Mouse (Mus musculus) ES-E14 (cell line): Measurements from ENCODE around the gene Cbr3. TPM values are rescaled to one million over a fixed set of nuclear protein-coding genes. Genes with fewer than 3 reads are reported as not detected.
A peak's percentile ranks its signal among the peaks of the same experiment; 100 is the strongest.

Experiments used
- DNase-seq: peaks from one replicate; pipeline ENCODE4 v3.0.0-alpha.2; 2013; ENCODE audit warnings: low read depth, low spot score
- H3K27ac ChIP-seq: 2 replicates; pipeline ENCODE4 v1.5.1; 2012; ENCODE audit warnings: low read depth, mild to moderate bottlenecking, low read length, moderate library complexity, mixed read lengths; ENCODE audit not compliant: poor library complexity, insufficient read depth, severe bottlenecking
- H3K36me3 ChIP-seq: 2 replicates; pipeline ENCODE4 v1.6.1; 2012; ENCODE audit warnings: mild to moderate bottlenecking, low read length, moderate library complexity, mixed read lengths; ENCODE audit not compliant: control insufficient read depth, poor library complexity, insufficient read depth, severe bottlenecking
- H3K4me1 ChIP-seq, 2 experiments: fragments of 150-350 bp in 1 of 2; sonication (generic) in 1 of 2; 2 replicates each; pipeline ENCODE4 v1.6.1; 2012; ENCODE audit warnings: low read length in 2 of 2, mild to moderate bottlenecking in 1 of 2, mixed read lengths in 1 of 2; ENCODE audit not compliant: control insufficient read depth in 2 of 2, insufficient read depth in 2 of 2, poor library complexity in 1 of 2
- H3K4me3 ChIP-seq, 2 experiments: fragments of 150-350 bp in 1 of 2; sonication (generic) in 1 of 2; 2 replicates each; pipeline ENCODE4 v1.5.1; 2012; ENCODE audit warnings: low read length in 2 of 2, low read depth in 1 of 2, mild to moderate bottlenecking in 1 of 2, mixed read lengths in 1 of 2; ENCODE audit not compliant: insufficient read depth in 1 of 2, poor library complexity in 1 of 2, severe bottlenecking in 1 of 2
- H3K9ac ChIP-seq: 2 replicates; pipeline ENCODE4 v1.6.1; 2012; ENCODE audit warnings: low read depth, mild to moderate bottlenecking, low read length, mixed read lengths; ENCODE audit not compliant: poor library complexity, insufficient read depth, severe bottlenecking
- H3K9me3 ChIP-seq: fragments of 150-350 bp; sonication (generic); 2 replicates; pipeline ENCODE4 v1.6.1; 2012; ENCODE audit warnings: low read depth, mild to moderate bottlenecking, low read length; ENCODE audit not compliant: control insufficient read depth, insufficient read depth
- CHD2 ChIP-seq: IDR thresholded peaks from 2 replicates; pipeline ENCODE4 v1.6.1; 2014; ENCODE audit warnings: mild to moderate bottlenecking, low read depth, low read length, inconsistent platforms
- HCFC1 ChIP-seq: IDR thresholded peaks from 2 replicates; pipeline ENCODE4 v1.6.1; 2012; ENCODE audit warnings: low read length, inconsistent platforms, borderline replicate concordance; ENCODE audit not compliant: insufficient read depth
- MAFK ChIP-seq: IDR thresholded peaks from 2 replicates; pipeline ENCODE4 v1.6.1; 2014; ENCODE audit warnings: mild to moderate bottlenecking, low read depth, low read length, inconsistent platforms; ENCODE audit not compliant: insufficient read depth
- ZC3H11A ChIP-seq: IDR thresholded peaks from 2 replicates; pipeline ENCODE4 v1.6.1; 2012; ENCODE audit warnings: low read depth, mild to moderate bottlenecking, inconsistent platforms, low read length, borderline replicate concordance
- ZNF384 ChIP-seq: IDR thresholded peaks from 2 replicates; pipeline ENCODE4 v1.6.1; 2012; ENCODE audit warnings: low read depth, low read length, inconsistent platforms
- in situ Hi-C, 2 experiments: fragments of 600-800 bp; cut with MboI; formaldehyde crosslinking; loops; one replicate each; pipeline ENCODE4 v1.15.1; 2025; ENCODE audit warnings: low sequenced_read_pairs in 2 of 2, inconsistent platforms in 1 of 2; ENCODE audit not compliant: unreplicated experiment in 2 of 2
- total RNA-seq: library from RNA; depleted of rRNA; stranded (reverse); fragments of 300-350 nt; gene quantifications from 2 replicates; pipeline ENCODE4 v1.2.3, GENCODE M21; 2012

The Cbr3 gene
- total RNA-seq, 1 experiment, result 15.2 TPM

GRCm38 (mm10) chr16:93712966-93713365, 30.0 kb downstream of the Cbr3 start:
- Histone ChIP-seq H3K4me1 (peaks cover 2 to 13% of the 10 kb centered on the region in 2 experiments), H3K36me3 (no peaks in the 10 kb centered on the region), H3K9ac (no peak overlapping the region), H3K9me3 (no peaks in the 10 kb centered on the region), H3K27ac (no peak overlapping the region), H3K4me3 (no peak overlapping the region)
- no peak for DNase-seq
- no peak for TF ChIP-seq HCFC1
- no peak for TF ChIP-seq CHD2
- no peak for TF ChIP-seq MAFK
- TF ChIP-seq ZC3H11A, result no peak
- no peak for TF ChIP-seq ZNF384
- in situ Hi-C loops, result no loop called here

GRCm38 (mm10) chr16:93714426-93714825, 31.4 kb downstream of the Cbr3 start:
- DNase-seq, result peak; percentile 40
- H3K4me1 ChIP-seq, result peaks cover 2 to 13% of the 10 kb centered on the region in 2 experiments
- no peak overlapping the region for H3K4me3 ChIP-seq
- no peaks in the 10 kb centered on the region for H3K9me3 ChIP-seq
- in situ Hi-C loops, result no loop called here
- peak overlapping the region; percentile 40; the same call in 1 of the 2 replicates for H3K9ac ChIP-seq
- no peaks in the 10 kb centered on the region for H3K36me3 ChIP-seq
- TF ChIP-seq ZC3H11A (no peak), MAFK (no peak), ZNF384 (no peak), CHD2 (no peak), HCFC1 (no peak)
- H3K27ac ChIP-seq, result no peak overlapping the region

- in situ Hi-C loops, result no loop called here
- TF ChIP-seq CHD2 (no peak), MAFK (no peak), ZNF384 (no peak), ZC3H11A (no peak), HCFC1 (no peak)
- DNase-seq, result no peak
- H3K27ac ChIP-seq, result no peak overlapping the region
- H3K4me1 ChIP-seq, result peaks cover 2 to 13% of the 10 kb centered on the region in 2 experiments
- no peaks in the 10 kb centered on the region for H3K9me3 ChIP-seq
- H3K36me3 ChIP-seq, result no peaks in the 10 kb centered on the region
- no peak overlapping the region for H3K9ac ChIP-seq
- no peak overlapping the region for H3K4me3 ChIP-seq
Measured at GRCm38 (mm10) chr16:93715826-93716225, 32.8 kb downstream of the Cbr3 start.

GRCm38 (mm10) chr16:93717299-93717703, 34.3 kb downstream of the Cbr3 start:
- Histone ChIP-seq H3K36me3 (no peaks in the 10 kb centered on the region), H3K4me1 (peaks cover 2 to 13% of the 10 kb centered on the region in 2 experiments), H3K9me3 (no peaks in the 10 kb centered on the region), H3K4me3 (no peak overlapping the region), H3K9ac (no peak overlapping the region), H3K27ac (peak overlapping the region; percentile 38)
- TF ChIP-seq CHD2 (no peak), ZC3H11A (no peak), ZNF384 (no peak), MAFK (no peak), HCFC1 (no peak)
- in situ Hi-C loops, result no loop called here
- DNase-seq, result peak; percentile 54

- Histone ChIP-seq H3K4me3 (no peak overlapping the region), H3K36me3 (no peaks in the 10 kb centered on the region), H3K9me3 (no peaks in the 10 kb centered on the region), H3K27ac (no peak overlapping the region), H3K9ac (no peak overlapping the region), H3K4me1 (peaks cover 0 to 7% of the 10 kb centered on the region in 2 experiments; a peak in 2 of 4 replicates)
- in situ Hi-C loops, result no loop called here
- DNase-seq, result no peak
- TF ChIP-seq ZC3H11A (no peak), CHD2 (no peak), MAFK (no peak), HCFC1 (no peak), ZNF384 (no peak)
Measured at GRCm38 (mm10) chr16:93721771-93722170, 38.8 kb downstream of the Cbr3 start.
